ENCODE assay signal across 8 mouse cellular contexts in the genomic region with DNA sequence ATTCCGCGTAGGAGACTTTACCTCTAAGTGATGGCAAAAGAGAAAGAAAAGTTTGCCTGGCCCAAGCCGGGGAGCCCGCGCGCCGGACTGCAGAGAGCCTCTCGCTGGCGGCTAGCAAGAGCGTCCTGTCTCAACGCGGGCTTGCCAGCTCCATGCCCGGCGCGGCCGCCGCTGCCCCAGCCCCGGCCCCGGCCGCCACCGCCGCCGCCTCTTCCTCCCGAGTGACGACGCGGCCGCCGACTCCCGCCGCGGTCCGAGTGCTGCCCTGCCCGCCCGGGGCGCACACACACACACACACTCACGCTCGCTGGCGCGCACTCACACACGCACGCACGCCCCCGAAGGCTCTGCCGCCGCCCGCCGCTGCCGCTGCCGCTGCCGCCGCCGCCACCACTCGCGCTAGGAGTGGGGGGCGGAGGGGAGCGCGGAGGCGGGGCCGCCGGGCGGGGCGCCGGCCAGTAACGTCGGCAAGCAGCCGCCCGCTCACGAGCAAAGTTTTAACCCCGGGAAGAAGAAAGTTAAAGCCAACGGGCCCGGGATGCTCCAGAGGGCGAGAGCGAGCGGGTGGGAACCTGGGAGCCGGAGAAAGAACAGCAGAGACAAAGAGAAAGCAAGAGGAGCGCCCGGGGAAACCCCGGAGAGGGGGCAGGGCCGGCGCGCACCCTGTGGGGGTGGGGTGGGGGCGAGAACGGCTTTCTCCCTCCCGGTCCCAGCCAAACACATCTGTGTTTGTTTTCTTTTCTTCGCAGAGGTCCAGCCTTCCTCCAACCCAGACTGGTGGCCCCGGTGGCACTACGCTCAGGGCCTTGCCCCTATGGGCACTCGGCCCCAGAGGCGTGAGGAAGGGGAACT. TPM values are rescaled to one million over a fixed set of nuclear protein-coding genes. Genes with fewer than 3 reads are reported as not detected.
DNase-seq lines count a peak whose midpoint lies in the region; ATAC-seq lines count a peak whose summit lies in the region.

No protein-coding gene starts in this region.

- H3K9ac ChIP-seq in forebrain, embryonic 11.5 days (ENCODE audit: low read length): peak overlapping the region; percentile 78

- peak overlapping the region; percentile 88 for H3K4me2 ChIP-seq in forebrain, embryonic 11.5 days (ENCODE audit: low read depth, low read length, severe bottlenecking)

- H3K27ac ChIP-seq in forebrain, embryonic 11.5 days (ENCODE audit: low read depth, low read length): peak overlapping the region; percentile 68
- no peak overlapping the region for H3K27ac ChIP-seq in macrophage

- no peaks in the 10 kb centered on the region for H3K36me3 ChIP-seq in forebrain, embryonic 11.5 days (ENCODE audit: control insufficient read depth, insufficient read depth, low read length)
- H3K36me3 ChIP-seq in macrophage (ENCODE audit: inconsistent target): no peaks in the 10 kb centered on the region

- H3K9me3 ChIP-seq in forebrain, embryonic 11.5 days (ENCODE audit: control insufficient read depth, low read length): no peaks in the 10 kb centered on the region

- peak overlapping the region; percentile 63 for H3K4me3 ChIP-seq in forebrain, embryonic 11.5 days (ENCODE audit: low read depth, low read length)
- H3K4me3 ChIP-seq in macrophage (ENCODE audit: inconsistent target): peak overlapping the region; percentile 24

- WGBS in forebrain, embryonic 11.5 days: 1% methylated on average over 87 of the region's 90 CpGs
- WGBS in macrophage (ENCODE audit: missing documents): 3% methylated on average over 55 of the region's 90 CpGs

- peaks cover 17% of the 10 kb centered on the region; the same call in 1 of the 2 replicates for H3K4me1 ChIP-seq in forebrain, embryonic 11.5 days (replicated peaks; ENCODE audit: control insufficient read depth, insufficient read depth, low read length)

- peaks cover 65% of the 10 kb centered on the region for H3K27me3 ChIP-seq in forebrain, embryonic 11.5 days (ENCODE audit: control insufficient read depth, insufficient read depth, low read length)

- peak; percentile 72 for DNase-seq in CD4-positive, CD25-positive, alpha-beta regulatory T cell, adult 2 months (ENCODE audit: low read depth, low spot score)
- peak; percentile 78 for DNase-seq in ZHBTc4 (ENCODE audit: low read depth, low spot score)
- peak; percentile 87 for DNase-seq in forebrain, embryonic 11.5 days (ENCODE audit: low spot score)
- peak; percentile 78 to 81 for DNase-seq in heart, postnatal 14 days
- DNase-seq in kidney, postnatal 36 days: peak; percentile 85 to 86
- DNase-seq in right cerebral cortex, postnatal 4 days: peak; percentile 42

- intact Hi-C loops in heart, postnatal 14 days (cut with DNase I): no loop called here

- ATAC-seq in forebrain, embryonic 11.5 days (replicated peaks; ENCODE audit: low FRiP score): peak; percentile 63
- ATAC-seq in megakaryocyte-erythroid progenitor cell, adult 5-6 weeks (replicated peaks; ENCODE audit: low FRiP score, low TSS enrichment, poor library complexity, severe bottlenecking): no peak

- no peaks in the 10 kb centered on the region for H3K79me2 ChIP-seq in macrophage (ENCODE audit: inconsistent target)

RNA-seq across cellular contexts. Expression of gene Ntn1, which starts 13.8 kb away (rescaled TPM):
- 4.8 and 6.2 TPM in 2 replicates for polyA plus RNA-seq in forebrain, embryonic 11.5 days (2014; fragmentation: Nextera tagmentation; extraction: Ambion mirVana)
- total RNA-seq in heart, postnatal 14 days (2021): 10 to 100 TPM; 52.7 to 55.5 TPM
- 10 to 100 TPM in 8 of 26 experiments, 1 to 10 TPM in 18; 4.9 to 16.7 (median 8.2) TPM for total RNA-seq in macrophage (2018; cell fraction: chromatin; rRNA removed)
- 1 to 10 TPM; 1.6 to 3.6 (median 2.3) TPM for total RNA-seq in macrophage (2018; cell fraction: cytosol; rRNA removed)
- 10 to 100 TPM in 1 of 26 experiments, 1 to 10 TPM in 25; 4.2 to 10.9 (median 6.1) TPM for total RNA-seq in macrophage (2018; cell fraction: nucleus; rRNA removed)
- 1.2 to 1.6 TPM (median 1.5 TPM) in 3 replicates for polyA plus RNA-seq in macrophage (2018)
- not detected in 2 replicates for total RNA-seq in megakaryocyte-erythroid progenitor cell, adult 5-6 weeks (2014; fragmentation: Nextera tagmentation)
- total RNA-seq in megakaryocyte-erythroid progenitor cell, adult 5-6 weeks (2017): not detected in 2 replicates

RNA-seq across cellular contexts. Expression of gene Pik3r5, which starts 45.1 kb away (rescaled TPM):
- 0.81 and 1.2 TPM in 2 replicates for polyA plus RNA-seq in forebrain, embryonic 11.5 days (2014; fragmentation: Nextera tagmentation; extraction: Ambion mirVana)
- 1 to 10 TPM; 1.0 to 1.8 TPM for total RNA-seq in heart, postnatal 14 days (2021)
- 1,000 to 10,000 TPM in 12 of 26 experiments, 100 to 1,000 TPM in 14; 297 to 1,526 (median 884) TPM for total RNA-seq in macrophage (2018; cell fraction: chromatin; rRNA removed)
- 100 to 1,000 TPM; 121 to 414 (median 184) TPM for total RNA-seq in macrophage (2018; cell fraction: cytosol; rRNA removed)
- 1,000 to 10,000 TPM in 4 of 26 experiments, 100 to 1,000 TPM in 22; 237 to 1,268 (median 592) TPM for total RNA-seq in macrophage (2018; cell fraction: nucleus; rRNA removed)
- polyA plus RNA-seq in macrophage (2018): 65.4 to 120 TPM (median 103 TPM) in 3 replicates
- total RNA-seq in megakaryocyte-erythroid progenitor cell, adult 5-6 weeks (2014; fragmentation: Nextera tagmentation): 3.0 and 4.1 TPM in 2 replicates
- total RNA-seq in megakaryocyte-erythroid progenitor cell, adult 5-6 weeks (2017): 0.88 and 2.5 TPM in 2 replicates

Comparison
In these comparisons a context has a peak if more than half of its experiments do, and no peak if none do; other contexts are left out.
1. RNA of gene Ntn1, which starts 13.8 kb away (total RNA-seq): 52.7 to 55.5 TPM in heart, postnatal 14 days; not detected in megakaryocyte-erythroid progenitor cell, adult 5-6 weeks; every median in the first group is over 10 times any median in the second.
2. Peak in every context shown above with its lines, with median percentiles within 50 percentile points of each other: DNase-seq.